7 mouse cellular contexts compared by ENCODE assay signal in the genomic region with DNA sequence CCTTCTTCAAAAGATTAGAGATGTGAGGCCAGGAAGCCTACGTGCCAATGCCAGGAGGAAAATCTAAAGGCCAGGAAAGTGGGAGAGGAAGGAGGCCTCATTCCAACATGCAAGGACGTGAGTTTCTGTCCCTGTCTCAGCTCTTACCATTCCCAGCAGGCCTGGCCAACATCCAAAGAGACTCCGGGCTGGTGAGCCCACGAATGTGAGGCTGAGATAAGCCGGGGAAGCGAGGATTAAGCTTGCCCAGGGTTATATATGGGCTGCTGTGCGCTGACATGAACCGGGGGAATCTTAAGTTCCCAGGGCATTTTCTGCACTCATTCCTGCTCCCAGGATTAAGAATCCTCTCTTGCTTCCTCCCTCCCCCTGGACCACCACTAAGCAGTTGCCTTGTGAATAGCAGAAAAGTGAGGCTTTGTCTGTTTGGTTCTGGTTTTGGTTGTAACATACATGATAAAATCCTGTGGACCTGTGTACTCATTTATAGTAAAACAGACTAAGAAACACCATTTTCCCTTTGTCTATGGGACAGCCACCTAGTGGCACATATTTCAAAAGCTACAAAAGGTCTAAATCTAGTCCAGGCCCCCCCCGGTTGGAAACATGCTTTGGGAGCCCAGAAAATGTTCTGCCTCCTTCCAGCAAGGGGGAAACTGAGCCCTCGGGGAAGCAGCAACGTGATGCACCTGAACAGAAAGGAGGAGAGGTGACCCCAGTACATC.
DNase-seq lines count a peak whose midpoint lies in the region; ATAC-seq and TF ChIP-seq lines count a peak whose summit lies in the region.

No protein-coding gene starts in this region.

- peak; percentile 13 to 38 for DNase-seq in left cerebral cortex, adult 18-20 months (ENCODE audit: low spot score in 2 of 2)
- DNase-seq in left cerebral cortex, adult 11 months (ENCODE audit: low spot score): no peak
- peak; percentile 55 for DNase-seq in liver
- peak; percentile 66 to 88 for DNase-seq in spleen, postnatal 10 days (ENCODE audit: low spot score in 2 of 2)

- no peaks in the 10 kb centered on the region for H3K27me3 ChIP-seq in erythroblast, embryonic 14.5 days (ENCODE audit: control insufficient read depth)

- 0 out of 2 replicates have a peak, but pooled peaks have one; percentile 13 for TF ChIP-seq POLR2A in bone marrow, adult 2 months (IDR thresholded peaks at IDR 0.05; ENCODE audit: borderline replicate concordance, control insufficient read depth, low read depth, low read length)

- ATAC-seq in CD4-positive, CD25-positive, alpha-beta regulatory T cell, adult 4 months: no peak

- H3K27ac ChIP-seq in bone marrow, adult 2 months (ENCODE audit: control insufficient read depth, insufficient read depth, low read depth, low read length, poor library complexity): peak overlapping the region; percentile 66

- H3K9me3 ChIP-seq in erythroblast, embryonic 14.5 days (ENCODE audit: control insufficient read depth, low read length): peaks cover 4% of the 10 kb centered on the region

- H3K4me1 ChIP-seq in bone marrow, adult 2 months (ENCODE audit: control insufficient read depth, insufficient read depth, low read length): no peaks in the 10 kb centered on the region; the same call in 1 of the 2 replicates
- H3K4me1 ChIP-seq in erythroblast, embryonic 14.5 days (ENCODE audit: control insufficient read depth): peaks cover 61% of the 10 kb centered on the region

- H3K4me3 ChIP-seq in bone marrow, adult 2 months (replicated peaks; ENCODE audit: control insufficient read depth, low read depth, low read length): peak overlapping the region; percentile 51
- peak overlapping the region; percentile 22 for H3K4me3 ChIP-seq in erythroblast, embryonic 14.5 days (replicated peaks)

- TF ChIP-seq CTCF in bone marrow, adult 2 months (IDR thresholded peaks at IDR 0.05; ENCODE audit: control insufficient read depth, insufficient read depth, low read length): no peak

- peaks cover 12% of the 10 kb centered on the region for H3K36me3 ChIP-seq in erythroblast, embryonic 14.5 days (ENCODE audit: control insufficient read depth)

- 63% methylated on average over 11 of the region's 11 CpGs for WGBS in bone marrow, adult 2 months
